Comparison of ENCODE assay signal across 8 mouse cellular contexts in the genomic region with DNA sequence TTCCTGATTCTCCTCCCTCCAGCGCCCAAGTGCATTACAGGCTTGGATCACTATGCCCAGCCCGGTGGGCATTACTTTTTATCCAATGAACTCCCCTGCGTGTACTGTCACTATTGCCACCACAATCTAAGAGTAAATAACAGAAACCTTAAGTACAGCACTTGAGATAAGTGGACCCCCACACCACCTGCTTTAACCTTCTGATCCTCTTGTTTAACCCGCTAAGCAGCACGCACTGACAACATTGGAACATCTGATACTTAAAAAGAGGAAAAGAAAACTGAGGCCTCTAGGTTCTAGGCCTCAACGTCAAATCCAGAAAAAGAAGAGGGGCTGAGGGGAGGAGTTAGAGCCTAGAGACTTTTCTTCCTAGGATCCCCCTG. TPM values are rescaled to one million over a fixed set of nuclear protein-coding genes. Genes with fewer than 3 reads are reported as not detected.
DNase-seq lines count a peak whose midpoint lies in the region; ATAC-seq lines count a peak whose summit lies in the region.

No protein-coding gene starts in this region.

- 0 out of 2 replicates have a peak, but pooled peaks cover 3% of the 10 kb centered on the region for H3K4me1 ChIP-seq in embryonic facial prominence, embryonic 11.5 days (ENCODE audit: control insufficient read depth, insufficient read depth, low read length)
- H3K4me1 ChIP-seq in intestine, embryonic 16.5 days (ENCODE audit: control insufficient read depth, insufficient read depth, low read length) = peaks cover 19% of the 10 kb centered on the region
- peaks cover 15% of the 10 kb centered on the region for H3K4me1 ChIP-seq in midbrain, embryonic 16.5 days (ENCODE audit: control insufficient read depth, insufficient read depth, low read length)

- peak overlapping the region; percentile 32 for H3K4me2 ChIP-seq in embryonic facial prominence, embryonic 11.5 days (ENCODE audit: low read depth, low read length)
- H3K4me2 ChIP-seq in intestine, embryonic 16.5 days (ENCODE audit: low read depth, low read length) = peak overlapping the region; percentile 58
- peak overlapping the region; percentile 66 for H3K4me2 ChIP-seq in midbrain, embryonic 16.5 days (ENCODE audit: low read length)

- DNase-seq in kidney, adult 11 months = peak; percentile 15
- no peak for DNase-seq in kidney, adult 8-10 months
- DNase-seq in embryonic facial prominence, embryonic 11.5 days (ENCODE audit: low spot score) = no peak
- no peak for DNase-seq in yolk sac, embryonic 10.5 days (ENCODE audit: low spot score)
- DNase-seq in T-cell, adult 2 months (ENCODE audit: low spot score) = no peak
- no peak for DNase-seq in kidney, postnatal 36 days

- H3K4me3 ChIP-seq in embryonic facial prominence, embryonic 11.5 days (ENCODE audit: low read depth, low read length) = peak overlapping the region; percentile 73
- H3K4me3 ChIP-seq in intestine, embryonic 16.5 days (ENCODE audit: low read length) = peak overlapping the region; percentile 90
- H3K4me3 ChIP-seq in midbrain, embryonic 16.5 days (ENCODE audit: low read depth, low read length) = peak overlapping the region; percentile 79

- no peak; the same call in 1 of the 2 replicates for ATAC-seq in embryonic facial prominence, embryonic 11.5 days (replicated peaks; ENCODE audit: insufficient number of reproducible peaks, low FRiP score, low TSS enrichment, low read depth)
- no peak for ATAC-seq in intestine, embryonic 16.5 days
- ATAC-seq in midbrain, embryonic 16.5 days = 0 out of 2 replicates have a peak, but pooled peaks have one; percentile 0

- no peaks in the 10 kb centered on the region for H3K9me3 ChIP-seq in embryonic facial prominence, embryonic 11.5 days (replicated peaks; ENCODE audit: control insufficient read depth, low read length)
- H3K9me3 ChIP-seq in intestine, embryonic 16.5 days (ENCODE audit: control insufficient read depth, low read length) = no peaks in the 10 kb centered on the region
- no peaks in the 10 kb centered on the region for H3K9me3 ChIP-seq in midbrain, embryonic 16.5 days (replicated peaks; ENCODE audit: control insufficient read depth, low read length, poor library complexity, severe bottlenecking)

- H3K27me3 ChIP-seq in embryonic facial prominence, embryonic 11.5 days (ENCODE audit: control insufficient read depth, insufficient read depth, low read length) = no peaks in the 10 kb centered on the region
- H3K27me3 ChIP-seq in intestine, embryonic 16.5 days (replicated peaks; ENCODE audit: control insufficient read depth, insufficient read depth, low read length) = no peaks in the 10 kb centered on the region
- H3K27me3 ChIP-seq in midbrain, embryonic 16.5 days (ENCODE audit: control insufficient read depth, insufficient read depth, low read depth, low read length) = no peaks in the 10 kb centered on the region

- H3K27ac ChIP-seq in embryonic facial prominence, embryonic 11.5 days (replicated peaks; ENCODE audit: low read depth, low read length) = peak overlapping the region; percentile 64; the same call in 1 of the 2 replicates
- peak overlapping the region; percentile 92 for H3K27ac ChIP-seq in intestine, embryonic 16.5 days (ENCODE audit: low read length)
- H3K27ac ChIP-seq in midbrain, embryonic 16.5 days (ENCODE audit: low read length) = peak overlapping the region; percentile 86

- H3K36me3 ChIP-seq in embryonic facial prominence, embryonic 11.5 days (replicated peaks; ENCODE audit: control insufficient read depth, insufficient read depth, low read depth, low read length) = no peaks in the 10 kb centered on the region
- peaks cover 4% of the 10 kb centered on the region; the same call in 1 of the 2 replicates for H3K36me3 ChIP-seq in intestine, embryonic 16.5 days (ENCODE audit: control insufficient read depth, insufficient read depth, low read length)
- peaks cover 16% of the 10 kb centered on the region for H3K36me3 ChIP-seq in midbrain, embryonic 16.5 days (ENCODE audit: control insufficient read depth, insufficient read depth, low read length)

- peak overlapping the region; percentile 67 for H3K9ac ChIP-seq in embryonic facial prominence, embryonic 11.5 days (replicated peaks; ENCODE audit: low read length)
- H3K9ac ChIP-seq in intestine, embryonic 16.5 days (ENCODE audit: low read depth, low read length) = peak overlapping the region; percentile 88
- peak overlapping the region; percentile 78 for H3K9ac ChIP-seq in midbrain, embryonic 16.5 days (ENCODE audit: low read depth, low read length)

- 23% methylated on average over 6 of the region's 6 CpGs for WGBS in embryonic facial prominence, embryonic 11.5 days
- WGBS in intestine, embryonic 16.5 days = 12% methylated on average over 6 of the region's 6 CpGs
- WGBS in midbrain, embryonic 16.5 days = 15% methylated on average over 6 of the region's 6 CpGs

RNA-seq across cellular contexts. Expression of a gene that starts 0.5 kb away (rescaled TPM):
- 44.3 and 46.1 TPM in 2 replicates for polyA plus RNA-seq in embryonic facial prominence, embryonic 11.5 days (2014; fragmentation: Nextera tagmentation; extraction: Ambion mirVana)
- 69.1 and 69.8 TPM in 2 replicates for polyA plus RNA-seq in intestine, embryonic 16.5 days (2015; fragmentation: Nextera tagmentation; extraction: Ambion mirVana)
- polyA plus RNA-seq in midbrain, embryonic 16.5 days (2015; fragmentation: Nextera tagmentation; extraction: Ambion mirVana) = 62.4 and 62.6 TPM in 2 replicates

RNA-seq across cellular contexts. Expression of a gene that starts 0.6 kb away (rescaled TPM):
- polyA plus RNA-seq in embryonic facial prominence, embryonic 11.5 days (2014; fragmentation: Nextera tagmentation; extraction: Ambion mirVana) = 25.9 and 26.2 TPM in 2 replicates
- 10.3 and 14.9 TPM in 2 replicates for polyA plus RNA-seq in intestine, embryonic 16.5 days (2015; fragmentation: Nextera tagmentation; extraction: Ambion mirVana)
- polyA plus RNA-seq in midbrain, embryonic 16.5 days (2015; fragmentation: Nextera tagmentation; extraction: Ambion mirVana) = 25.9 and 28.5 TPM in 2 replicates

RNA-seq across cellular contexts. Expression of a gene that starts 21.8 kb away (rescaled TPM):
- polyA plus RNA-seq in embryonic facial prominence, embryonic 11.5 days (2014; fragmentation: Nextera tagmentation; extraction: Ambion mirVana) = not detected in 2 replicates
- 30.1 and 35.2 TPM in 2 replicates for polyA plus RNA-seq in intestine, embryonic 16.5 days (2015; fragmentation: Nextera tagmentation; extraction: Ambion mirVana)
- not detected in 2 replicates for polyA plus RNA-seq in midbrain, embryonic 16.5 days (2015; fragmentation: Nextera tagmentation; extraction: Ambion mirVana)

RNA-seq across cellular contexts. Expression of a gene that starts 29.2 kb away (rescaled TPM):
- polyA plus RNA-seq in embryonic facial prominence, embryonic 11.5 days (2014; fragmentation: Nextera tagmentation; extraction: Ambion mirVana) = 8.9 and 9.8 TPM in 2 replicates
- 114 and 132 TPM in 2 replicates for polyA plus RNA-seq in intestine, embryonic 16.5 days (2015; fragmentation: Nextera tagmentation; extraction: Ambion mirVana)
- 0.36 and 0.72 TPM in 2 replicates for polyA plus RNA-seq in midbrain, embryonic 16.5 days (2015; fragmentation: Nextera tagmentation; extraction: Ambion mirVana)

RNA-seq across cellular contexts. Expression of a gene that starts 33.6 kb away (rescaled TPM):
- polyA plus RNA-seq in embryonic facial prominence, embryonic 11.5 days (2014; fragmentation: Nextera tagmentation; extraction: Ambion mirVana) = 0.31 and 0.41 TPM in 2 replicates
- polyA plus RNA-seq in intestine, embryonic 16.5 days (2015; fragmentation: Nextera tagmentation; extraction: Ambion mirVana) = 0.15 and 0.31 TPM in 2 replicates
- 1.2 and 1.5 TPM in 2 replicates for polyA plus RNA-seq in midbrain, embryonic 16.5 days (2015; fragmentation: Nextera tagmentation; extraction: Ambion mirVana)

Comparison
In these comparisons a context has a peak if more than half of its experiments do, and no peak if none do; other contexts are left out.
1. RNA of a gene that starts 21.8 kb away (polyA plus RNA-seq): 30.1 to 35.2 TPM in intestine, embryonic 16.5 days; not detected in embryonic facial prominence, embryonic 11.5 days and not detected in midbrain, embryonic 16.5 days; every median in the first group is over 10 times any median in the second.
2. Peak in every context shown above with its lines, with median percentiles within 50 percentile points of each other: H3K27ac ChIP-seq, H3K4me2 ChIP-seq, H3K4me3 ChIP-seq and H3K9ac ChIP-seq.